Mouse (Mus musculus) G1E (cell line): Measurements from ENCODE around the gene Rpl10-ps3.

Experiments
- CTCF ChIP-seq: IDR thresholded peaks from 2 replicates; pipeline ENCODE4 v1.5.1; 2012; ENCODE audit warnings: low read depth, low read length, inconsistent platforms, mixed read lengths
- GATA1 ChIP-seq: IDR thresholded peaks from 2 replicates; pipeline ENCODE4 v1.6.1; 2012; ENCODE audit warnings: borderline replicate concordance, low read length, inconsistent platforms, mixed read lengths
- GATA2 ChIP-seq: IDR thresholded peaks from 2 replicates; pipeline ENCODE4 v1.6.1; 2012; ENCODE audit warnings: low read depth, low read length, inconsistent platforms, borderline replicate concordance
- POLR2AphosphoS5 ChIP-seq: IDR thresholded peaks from 2 replicates; pipeline ENCODE4 v1.6.1; 2012; ENCODE audit warnings: low read depth, low read length, inconsistent platforms; ENCODE audit not compliant: insufficient replicate concordance
- TAL1 ChIP-seq: conservative IDR thresholded peaks from 2 replicates; pipeline ENCODE4 v1.6.1; 2012; ENCODE audit warnings: low read depth, low read length, inconsistent platforms, mixed read lengths

DNA sequence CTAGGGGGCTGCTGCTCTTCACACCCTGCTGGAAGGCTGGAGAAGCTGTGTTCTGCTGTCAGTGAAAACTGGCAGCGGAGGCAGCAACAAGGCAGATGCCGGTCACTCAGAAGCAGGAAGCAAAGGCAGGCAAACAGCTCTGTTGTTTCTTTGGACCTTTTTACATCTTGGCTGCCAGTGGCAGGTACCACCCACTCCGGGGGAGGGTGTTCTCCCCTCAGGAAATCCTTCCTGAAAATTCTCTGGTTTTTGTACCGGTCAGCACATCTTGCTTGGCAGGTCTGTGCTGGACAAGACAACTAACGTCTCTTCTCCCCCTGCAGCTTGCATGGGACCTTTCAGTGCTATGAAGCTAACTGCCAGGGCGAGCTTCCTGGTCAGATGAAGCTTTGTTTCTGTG, 30.8 kb upstream of the Rpl10-ps3 start:
- no peak for TF ChIP-seq POLR2AphosphoS5
- no peak for TF ChIP-seq CTCF
- no peak for TF ChIP-seq GATA1
- no peak for TF ChIP-seq GATA2
- TF ChIP-seq TAL1 = no peak
